8 mouse cellular contexts compared by ENCODE assay signal in the genomic region with DNA sequence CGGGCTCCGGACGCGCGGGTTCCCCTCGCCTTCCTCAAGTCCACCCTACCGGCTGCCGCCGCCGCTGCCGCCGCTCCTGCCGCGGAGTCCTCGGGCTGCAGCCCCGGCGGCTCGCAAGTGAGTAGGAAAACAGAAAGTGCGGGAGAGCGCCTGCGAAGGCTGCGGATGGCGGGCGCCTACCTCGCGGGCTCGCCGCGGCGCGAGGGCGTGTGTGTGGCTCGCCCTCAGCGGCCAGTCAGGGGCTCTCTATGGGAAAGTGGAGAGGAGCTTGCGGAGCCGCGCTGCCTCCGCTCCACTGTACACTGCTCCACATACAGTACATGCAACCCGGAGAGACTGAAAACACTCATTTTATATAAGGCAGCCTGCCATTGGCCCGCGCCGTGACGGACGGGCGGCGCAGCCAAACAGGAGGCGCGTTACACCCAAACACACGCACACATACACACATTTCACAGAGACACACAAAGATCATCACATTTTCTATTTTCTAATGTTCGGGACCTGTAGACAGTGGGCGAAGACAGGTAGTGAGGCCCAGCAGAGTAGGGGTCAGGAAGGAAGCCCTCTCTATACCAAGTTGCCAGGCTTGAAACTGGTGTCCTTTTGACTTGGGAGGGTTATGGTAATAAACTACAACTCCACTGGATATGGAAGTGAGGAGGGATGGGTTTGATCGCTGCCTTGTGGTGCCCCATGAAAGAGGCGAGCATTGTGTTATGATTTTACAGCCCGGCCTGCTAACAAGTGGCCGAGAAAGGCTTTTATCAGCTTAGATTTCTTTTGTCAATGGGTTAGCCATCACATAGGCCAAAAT. TPM values are rescaled to one million over a fixed set of nuclear protein-coding genes. Genes with fewer than 3 reads are reported as not detected.
DNase-seq lines count a peak whose midpoint lies in the region; ATAC-seq and TF ChIP-seq lines count a peak whose summit lies in the region.

Gene Bbx (minus strand): TSS at position 329 of the 817 bp plus-strand sequence.

- DNase-seq in CH12.LX (ENCODE audit: extremely low read depth): peak; percentile 95
- DNase-seq in c-Kit-positive CD71-positive TER-119-negative erythroid progenitor cells, embryonic 14.5 days (ENCODE audit: low read depth): peak; percentile 86
- peak; percentile 95 for DNase-seq in forebrain, embryonic 11.5 days (ENCODE audit: low spot score)
- peak; percentile 96 to 98 for DNase-seq in kidney, postnatal 36 days
- DNase-seq in telencephalon, adult 2 months (ENCODE audit: low read depth, low spot score): peak; percentile 95

- TF ChIP-seq POLR2A in CH12.LX (IDR thresholded peaks at IDR 0.05; ENCODE audit: low read depth, low read length): peak; percentile 96

- peak within 1 kb of the TSS; percentile 52 for H3K4me2 ChIP-seq in CH12.LX (ENCODE audit: insufficient read depth, low read depth, poor library complexity, severe bottlenecking)
- peak within 1 kb of the TSS; percentile 91 for H3K4me2 ChIP-seq in forebrain, embryonic 11.5 days (ENCODE audit: low read depth, low read length, severe bottlenecking)
- H3K4me2 ChIP-seq in heart, embryonic 16.5 days (ENCODE audit: low read depth, low read length): peak within 1 kb of the TSS; percentile 96
- H3K4me2 ChIP-seq in liver, embryonic 15.5 days: peak within 1 kb of the TSS; percentile 99
- H3K4me2 ChIP-seq in neural tube, embryonic 12.5 days (replicated peaks): peak within 1 kb of the TSS; percentile 100

- TF ChIP-seq EP300 in CH12.LX (IDR thresholded peaks at IDR 0.05; ENCODE audit: low read length): no peak

- H3K9ac ChIP-seq in CH12.LX (ENCODE audit: insufficient read depth, low read depth): peak within 1 kb of the TSS; percentile 83
- peak within 1 kb of the TSS; percentile 91 for H3K9ac ChIP-seq in forebrain, embryonic 11.5 days (ENCODE audit: low read length)
- H3K9ac ChIP-seq in heart, embryonic 16.5 days (ENCODE audit: low read length): peak within 1 kb of the TSS; percentile 91
- H3K9ac ChIP-seq in liver, embryonic 15.5 days: peak within 1 kb of the TSS; percentile 81
- peak within 1 kb of the TSS; percentile 91 for H3K9ac ChIP-seq in neural tube, embryonic 12.5 days

- ATAC-seq in forebrain, embryonic 11.5 days (replicated peaks; ENCODE audit: low FRiP score): peak; percentile 97
- ATAC-seq in heart, embryonic 16.5 days (replicated peaks; ENCODE audit: extremely low read depth, insufficient read depth, low FRiP score): peak; percentile 96
- peak; percentile 97 for ATAC-seq in liver, embryonic 15.5 days (ENCODE audit: insufficient read depth)
- ATAC-seq in neural tube, embryonic 12.5 days (ENCODE audit: low FRiP score, low read depth): peak; percentile 97

- H3K36me3 ChIP-seq in CH12.LX (replicated peaks in 1 of 2; ENCODE audit: control insufficient read depth in 1 of 2, insufficient read depth in 1 of 2, low read length in 1 of 2): peaks cover 0 to 16% of the 10 kb centered on the region in 2 experiments
- no peaks in the 10 kb centered on the region for H3K36me3 ChIP-seq in forebrain, embryonic 11.5 days (ENCODE audit: control insufficient read depth, insufficient read depth, low read length)
- no peaks in the 10 kb centered on the region; the same call in 1 of the 2 replicates for H3K36me3 ChIP-seq in heart, embryonic 16.5 days (ENCODE audit: control insufficient read depth, insufficient read depth)
- no peaks in the 10 kb centered on the region for H3K36me3 ChIP-seq in liver, embryonic 15.5 days (replicated peaks)
- H3K36me3 ChIP-seq in neural tube, embryonic 12.5 days: no peaks in the 10 kb centered on the region

- in situ Hi-C loops in CH12.LX (cut with MboI; ENCODE audit: low pct_ligation_motif_present, low pct_unique_long_range_greater_than_20kb, low sequenced_read_pairs): loop anchor here (10.0 kb wide), 1 partner anchor 83 kb away; no protein-coding TSS in a partner anchor

- under 1% methylated on average over 50 of the region's 55 CpGs for WGBS in forebrain, embryonic 11.5 days
- under 1% methylated on average over 55 of the region's 55 CpGs for WGBS in heart, embryonic 16.5 days
- under 1% methylated on average over 55 of the region's 55 CpGs for WGBS in liver, embryonic 15.5 days (ENCODE audit: insufficient replicate concordance)
- 1% methylated on average over 55 of the region's 55 CpGs for WGBS in neural tube, embryonic 12.5 days

- dilution Hi-C loops in CH12.LX (cut with MboI; ENCODE audit: extremely low pct_ligation_motif_present, extremely low pct_unique_long_range_greater_than_20kb, low sequenced_read_pairs): no loop called here

- no peak; the same call in 1 of the 2 replicates for TF ChIP-seq RAD21 in CH12.LX (IDR thresholded peaks at IDR 0.05; ENCODE audit: low read depth, low read length)

- no peaks in the 10 kb centered on the region for H3K9me3 ChIP-seq in CH12.LX (replicated peaks; ENCODE audit: low read length)
- no peaks in the 10 kb centered on the region for H3K9me3 ChIP-seq in forebrain, embryonic 11.5 days (ENCODE audit: control insufficient read depth, low read length)
- no peaks in the 10 kb centered on the region for H3K9me3 ChIP-seq in heart, embryonic 16.5 days (replicated peaks; ENCODE audit: control insufficient read depth, low read length)
- no peaks in the 10 kb centered on the region for H3K9me3 ChIP-seq in liver, embryonic 15.5 days (replicated peaks)
- H3K9me3 ChIP-seq in neural tube, embryonic 12.5 days: no peaks in the 10 kb centered on the region

- H3K27me3 ChIP-seq in CH12.LX (replicated peaks): no peaks in the 10 kb centered on the region
- H3K27me3 ChIP-seq in forebrain, embryonic 11.5 days (ENCODE audit: control insufficient read depth, insufficient read depth, low read length): no peaks in the 10 kb centered on the region
- H3K27me3 ChIP-seq in heart, embryonic 16.5 days (ENCODE audit: control insufficient read depth, insufficient read depth, low read length): no peaks in the 10 kb centered on the region
- no peaks in the 10 kb centered on the region for H3K27me3 ChIP-seq in liver, embryonic 15.5 days
- H3K27me3 ChIP-seq in neural tube, embryonic 12.5 days (replicated peaks): no peaks in the 10 kb centered on the region

- peaks cover 7 to 22% of the 10 kb centered on the region in 2 experiments for H3K4me1 ChIP-seq in CH12.LX (ENCODE audit: control insufficient read depth in 1 of 2, insufficient read depth in 2 of 2)
- no peaks in the 10 kb centered on the region; the same call in 1 of the 2 replicates for H3K4me1 ChIP-seq in forebrain, embryonic 11.5 days (replicated peaks; ENCODE audit: control insufficient read depth, insufficient read depth, low read length)
- peaks cover 5% of the 10 kb centered on the region for H3K4me1 ChIP-seq in heart, embryonic 16.5 days (ENCODE audit: control insufficient read depth, insufficient read depth, low read length)
- peaks cover 25% of the 10 kb centered on the region for H3K4me1 ChIP-seq in liver, embryonic 15.5 days (replicated peaks)
- peaks cover 13% of the 10 kb centered on the region; the same call in 1 of the 2 replicates for H3K4me1 ChIP-seq in neural tube, embryonic 12.5 days

- H3K27ac ChIP-seq in CH12.LX (ENCODE audit: insufficient read depth, low read depth): peak within 1 kb of the TSS; percentile 82
- H3K27ac ChIP-seq in forebrain, embryonic 11.5 days (ENCODE audit: low read depth, low read length): peak within 1 kb of the TSS; percentile 98
- H3K27ac ChIP-seq in heart, embryonic 16.5 days (ENCODE audit: low read length): peak within 1 kb of the TSS; percentile 97
- peak within 1 kb of the TSS; percentile 92 for H3K27ac ChIP-seq in liver, embryonic 15.5 days (replicated peaks)
- peak within 1 kb of the TSS; percentile 93 for H3K27ac ChIP-seq in neural tube, embryonic 12.5 days

- peaks cover 24% of the 10 kb centered on the region for H3K79me2 ChIP-seq in CH12.LX (replicated peaks; ENCODE audit: control insufficient read depth, extremely low read depth, insufficient read depth, poor library complexity, severe bottlenecking)

- H3K4me3 ChIP-seq in CH12.LX (replicated peaks in 1 of 3; ENCODE audit: low read depth in 2 of 3, low read length in 2 of 3, poor library complexity in 1 of 3): peak within 1 kb of the TSS; percentile 74 to 91 (median 84)
- peak within 1 kb of the TSS; percentile 87 for H3K4me3 ChIP-seq in forebrain, embryonic 11.5 days (ENCODE audit: low read depth, low read length)
- peak within 1 kb of the TSS; percentile 74 for H3K4me3 ChIP-seq in heart, embryonic 16.5 days (ENCODE audit: low read length)
- peak within 1 kb of the TSS; percentile 90 for H3K4me3 ChIP-seq in liver, embryonic 15.5 days (replicated peaks)
- H3K4me3 ChIP-seq in neural tube, embryonic 12.5 days: peak within 1 kb of the TSS; percentile 87

- TF ChIP-seq CTCF in CH12.LX (conservative IDR thresholded peaks at IDR 0.05 in 1 of 2, IDR thresholded peaks at IDR 0.05 in 1 of 2; ENCODE audit: low read depth in 2 of 2, low read length in 2 of 2): no peak

TF ChIP-seq in CH12.LX, 34 proteins besides CTCF, POLR2A, EP300 and RAD21 (continues in another document):
- no peak; the same call in 1 of the 2 replicates for TF ChIP-seq NRF1 (IDR thresholded peaks at IDR 0.05; ENCODE audit: low read depth, low read length)
- TF ChIP-seq MAZ (IDR thresholded peaks at IDR 0.05; ENCODE audit: low read depth, low read length): no peak
- TF ChIP-seq USF1 (IDR thresholded peaks at IDR 0.05; ENCODE audit: low read depth, low read length): no peak
- no peak for TF ChIP-seq USF2 (conservative IDR thresholded peaks at IDR 0.05; ENCODE audit: low read depth, low read length)
- no peak for TF ChIP-seq ZC3H11A (IDR thresholded peaks at IDR 0.05; ENCODE audit: low read depth, low read length)
- TF ChIP-seq ZMIZ1 (IDR thresholded peaks at IDR 0.05; ENCODE audit: low read depth, low read length): peak; percentile 86; the same call in 1 of the 2 replicates
- peak; percentile 75; the same call in 1 of the 2 replicates for TF ChIP-seq MXI1 (IDR thresholded peaks at IDR 0.05; ENCODE audit: low read depth, low read length)
- no peak for TF ChIP-seq KAT2A (IDR thresholded peaks at IDR 0.05; ENCODE audit: insufficient replicate concordance, low read length)
- TF ChIP-seq JUN (IDR thresholded peaks at IDR 0.05; ENCODE audit: insufficient read depth, low read depth, low read length): no peak
- no peak for TF ChIP-seq SMC3 (IDR thresholded peaks at IDR 0.05; ENCODE audit: low read depth, low read length)
- TF ChIP-seq ELF1 (IDR thresholded peaks at IDR 0.05; ENCODE audit: low read depth, low read length): 0 out of 2 replicates have a peak, but pooled peaks have one; percentile 35
- TF ChIP-seq RCOR1 (conservative IDR thresholded peaks at IDR 0.05; ENCODE audit: low read depth, low read length): no peak

RNA-seq across cellular contexts. Expression of gene Bbx, which starts in this region (rescaled TPM):
- total RNA-seq in CH12.LX (2012; rRNA removed) (22.1 and 26.2 TPM in 2 replicates), CH12.LX (2014; rRNA removed) (20.6 and 22.1 TPM in 2 replicates)
- 20.7 and 21.6 TPM in 2 replicates for polyA plus RNA-seq in CH12.LX (2012; ENCODE audit: insufficient read length, low read depth)
- polyA plus RNA-seq in forebrain, embryonic 11.5 days (2014; fragmentation: Nextera tagmentation; extraction: Ambion mirVana): 30.1 and 38.0 TPM in 2 replicates
- polyA plus RNA-seq in heart, embryonic 16.5 days (2015; fragmentation: Nextera tagmentation; extraction: Ambion mirVana): 27.9 and 30.0 TPM in 2 replicates
- polyA plus RNA-seq in liver, embryonic 15.5 days (2015; fragmentation: Nextera tagmentation; extraction: Ambion mirVana): 5.5 and 6.1 TPM in 2 replicates
- polyA plus RNA-seq in neural tube, embryonic 12.5 days (2016; fragmentation: Nextera tagmentation; extraction: Ambion mirVana): 24.8 and 29.2 TPM in 2 replicates

Comparison
In these comparisons a context has a peak if more than half of its experiments do, and no peak if none do; other contexts are left out.
1. Peak in every context shown above with its lines: DNase-seq, ATAC-seq, H3K4me3 ChIP-seq and H3K27ac ChIP-seq.